Mouse (Mus musculus) thymus, postnatal 10 days (tissue): Measurements from ENCODE around the gene Kcnk4.
"Not testable (repeated sequence)": the region's sequence is repeated elsewhere in the genome, so short reads cannot be mapped to it uniquely, and the experiment has no call there.

ENCODE experiments used
- DNase-seq, 2 experiments: peaks; one replicate each; pipeline ENCODE4 v3.0.0; 2021; ENCODE audit warnings: low spot score in 2 of 2

Kcnk4 gene

GRCm38 (mm10) chr19:6916496-6916895, 17.8 kb downstream of the Kcnk4 start:
- DNase-seq, result no peak

- no peak for DNase-seq
Measured at GRCm38 (mm10) chr19:6915276-6915675, 19.0 kb downstream of the Kcnk4 start.

- DNase-seq, result no peak
Measured at GRCm38 (mm10) chr19:6914540-6914939, 19.8 kb downstream of the Kcnk4 start.

DNA sequence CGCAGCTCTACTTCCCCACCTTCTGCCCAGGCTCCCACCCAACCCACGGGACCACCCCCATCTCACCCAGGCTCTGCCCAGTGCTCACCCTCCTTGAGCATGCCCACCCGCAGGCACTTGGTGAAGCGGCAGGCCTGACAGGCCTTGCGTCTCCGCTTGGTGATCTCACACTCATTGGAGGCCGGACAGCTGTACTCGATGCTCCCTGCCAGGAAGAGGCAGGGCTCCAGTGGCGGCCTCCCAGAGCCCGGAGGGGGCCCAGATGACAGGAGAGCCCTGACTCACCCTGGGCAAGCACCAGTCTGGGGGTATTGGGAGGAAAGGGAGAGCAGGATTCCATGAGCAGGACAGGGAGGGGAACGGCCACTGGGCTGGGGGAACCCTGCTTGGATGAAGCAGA, 20.3 kb downstream of the Kcnk4 start:
- no peak for DNase-seq

DNA sequence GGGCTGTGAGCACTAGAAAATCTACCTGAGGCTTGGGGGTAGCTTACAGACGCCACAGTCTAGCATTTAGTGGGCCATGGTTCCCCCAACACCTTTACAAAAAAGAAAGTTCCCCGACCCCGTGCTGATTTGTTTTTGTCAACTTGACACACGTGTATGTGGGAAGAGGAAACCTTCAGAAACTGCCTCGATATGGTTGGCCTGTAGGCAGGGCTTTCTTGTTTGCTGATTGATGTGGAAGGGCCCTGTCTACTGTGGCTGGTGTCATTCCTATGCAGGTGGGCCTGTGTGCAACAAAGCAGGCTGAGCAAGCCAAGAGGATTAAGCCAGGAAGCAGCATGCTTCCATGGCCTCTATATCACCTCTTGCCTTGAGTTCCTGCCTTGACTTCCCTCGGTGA, 21.3 kb downstream of the Kcnk4 start:
- no peak for DNase-seq

- no peak for DNase-seq
Measured at GRCm38 (mm10) chr19:6912205-6912970, 21.9 kb downstream of the Kcnk4 start.

GRCm38 (mm10) chr19:6911101-6912074, 22.9 kb downstream of the Kcnk4 start:
- DNase-seq, result no peak

GRCm38 (mm10) chr19:6910306-6910705, 24.0 kb downstream of the Kcnk4 start:
- peak in 1 of 2 experiments; percentile 54 for DNase-seq

DNA sequence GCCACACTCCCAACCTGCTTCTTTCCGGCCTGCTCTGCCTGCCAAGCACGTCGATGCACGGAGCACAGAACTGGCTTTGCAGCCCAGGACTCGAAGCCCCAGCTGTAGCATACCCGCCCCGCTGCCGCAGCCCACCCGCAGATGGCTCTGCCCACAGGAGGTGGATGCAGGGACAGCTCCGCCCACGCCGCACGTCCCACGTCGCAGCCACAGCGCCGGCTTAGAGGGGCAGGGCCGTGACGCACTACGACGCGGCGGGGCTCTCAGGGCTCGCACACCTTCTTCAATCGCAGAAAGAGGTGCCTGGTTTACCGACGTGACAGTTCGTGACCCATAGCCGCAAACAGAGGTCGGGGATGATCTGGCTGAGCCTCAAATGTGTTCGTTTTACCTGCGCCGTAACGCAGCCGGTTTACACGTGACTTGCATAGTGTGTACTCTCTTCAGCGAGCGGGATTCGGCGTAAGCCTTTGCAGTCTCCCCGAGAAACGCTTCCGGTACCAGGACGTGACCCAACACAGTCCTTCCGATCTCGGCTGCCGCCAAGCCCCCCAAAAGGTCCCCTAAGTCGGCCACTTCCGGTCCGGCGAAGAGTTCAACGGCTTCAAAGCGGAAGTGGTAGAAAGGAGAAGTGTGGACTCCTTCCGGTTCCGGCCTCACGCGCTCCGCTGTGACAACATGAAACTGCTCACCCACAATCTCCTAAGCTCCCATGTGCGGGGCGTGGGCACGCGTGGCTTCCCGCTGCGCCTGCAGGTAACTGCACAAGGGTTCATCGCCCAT, 24.6 kb downstream of the Kcnk4 start, which contains the start of the genes Trmt112 and Prdx5:
TSS of gene Trmt112 (plus strand) at position 192 of the 783 bp plus-strand sequence.
TSS of gene Prdx5 (minus strand) at position 600 of the 783 bp plus-strand sequence.
- peak; percentile 87 to 91 for DNase-seq

DNA sequence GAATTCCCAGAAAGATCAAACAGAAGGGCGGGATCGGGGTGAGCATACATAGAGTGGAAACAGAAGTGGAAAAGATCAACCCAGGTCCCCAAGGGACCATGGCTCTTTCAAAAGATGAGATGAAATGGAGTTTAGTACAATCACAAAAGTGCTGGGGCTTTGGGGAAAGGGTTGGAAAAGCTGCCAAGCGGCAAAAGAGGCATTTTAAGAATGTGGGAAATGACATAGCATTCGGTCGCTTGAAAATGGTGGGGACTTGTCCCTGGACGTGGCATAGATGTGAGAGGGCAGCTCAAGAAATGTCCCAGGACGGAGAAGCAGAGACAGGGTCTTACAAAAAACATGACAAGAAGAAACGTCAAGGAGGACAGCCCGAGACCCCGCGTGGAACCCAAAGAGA, 25.3 kb downstream of the Kcnk4 start:
- no peak for DNase-seq

DNA sequence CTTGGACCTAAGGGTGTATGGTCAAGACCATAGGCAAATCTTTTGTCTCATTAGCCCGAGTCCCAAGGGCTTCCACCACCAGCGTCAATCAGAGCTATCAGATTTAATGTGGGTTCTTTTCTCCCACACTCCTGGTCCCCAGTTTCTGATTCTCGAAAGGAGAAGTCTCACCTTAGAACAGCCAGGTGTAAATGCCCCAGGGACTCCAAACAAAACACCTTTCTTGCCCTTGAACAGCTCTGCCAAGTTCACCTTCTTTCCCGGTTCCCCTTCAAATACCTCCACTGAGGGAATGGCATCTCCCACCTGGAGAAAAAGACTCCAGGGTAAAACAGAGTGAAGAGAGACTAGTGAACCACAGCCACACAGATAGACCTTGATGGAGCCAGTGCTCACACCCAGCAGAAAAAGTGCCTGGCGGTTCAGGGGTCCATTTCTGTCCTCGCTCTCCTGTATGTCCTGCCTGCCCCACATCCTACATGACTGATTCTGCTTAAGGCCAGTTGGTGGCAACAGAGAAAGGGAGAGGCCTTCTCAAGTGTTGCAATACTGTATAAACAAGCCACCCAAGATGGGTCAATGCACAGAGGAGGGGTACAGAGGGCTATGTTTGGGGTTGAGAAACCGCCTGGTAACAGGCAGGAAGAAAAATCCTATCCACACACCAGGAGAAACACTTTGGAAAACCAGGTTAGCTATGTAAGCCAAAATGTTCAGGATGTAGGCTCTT, 26.3 kb downstream of the Kcnk4 start:
- no peak for DNase-seq

- no peak for DNase-seq
Measured at GRCm38 (mm10) chr19:6907094-6907493, 27.2 kb downstream of the Kcnk4 start.

DNA sequence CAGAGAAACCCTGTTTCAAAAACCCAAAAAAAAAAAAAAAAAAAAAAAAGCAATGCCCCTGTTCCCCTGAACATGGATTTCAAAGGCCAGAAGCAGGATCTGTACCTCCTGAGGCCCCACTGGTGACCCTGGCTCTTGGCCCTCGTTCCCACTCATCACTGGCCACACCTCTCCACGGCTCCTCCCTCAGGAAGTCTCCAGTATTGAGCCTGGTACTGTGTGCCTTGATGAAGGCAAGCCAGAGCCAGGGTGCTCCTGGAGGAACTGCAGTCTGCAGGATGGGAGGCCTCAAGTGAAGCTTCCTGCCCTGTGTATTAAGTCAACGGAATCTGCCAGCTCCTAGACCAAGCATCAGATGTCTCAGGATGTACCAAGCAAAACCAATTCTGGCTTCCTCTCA, 28.1 kb downstream of the Kcnk4 start:
- no peak for DNase-seq

- DNase-seq, result no peak
Measured at GRCm38 (mm10) chr19:6905498-6906159, 28.7 kb downstream of the Kcnk4 start.

- DNase-seq, result no peak
Measured at GRCm38 (mm10) chr19:6904846-6905245, 29.5 kb downstream of the Kcnk4 start.

GRCm38 (mm10) chr19:6903031-6903430, 31.3 kb downstream of the Kcnk4 start:
- DNase-seq, result no peak

GRCm38 (mm10) chr19:6899641-6900040, 34.7 kb downstream of the Kcnk4 start:
- DNase-seq, result no peak

- not testable (repeated sequence) for DNase-seq
Measured at GRCm38 (mm10) chr19:6895608-6896305, 38.6 kb downstream of the Kcnk4 start.

- DNase-seq, result no peak
Measured at GRCm38 (mm10) chr19:6893731-6894451, 40.4 kb downstream of the Kcnk4 start.
